Mouse (Mus musculus): ENCODE data around the gene Mgme1. TPM values are rescaled to one million over a fixed set of nuclear protein-coding genes. Genes with fewer than 3 reads are reported as not detected.

Gene Mgme1
- polyA plus RNA-seq, 1 experiment from 2014 or later, result 27.1 TPM

DNA sequence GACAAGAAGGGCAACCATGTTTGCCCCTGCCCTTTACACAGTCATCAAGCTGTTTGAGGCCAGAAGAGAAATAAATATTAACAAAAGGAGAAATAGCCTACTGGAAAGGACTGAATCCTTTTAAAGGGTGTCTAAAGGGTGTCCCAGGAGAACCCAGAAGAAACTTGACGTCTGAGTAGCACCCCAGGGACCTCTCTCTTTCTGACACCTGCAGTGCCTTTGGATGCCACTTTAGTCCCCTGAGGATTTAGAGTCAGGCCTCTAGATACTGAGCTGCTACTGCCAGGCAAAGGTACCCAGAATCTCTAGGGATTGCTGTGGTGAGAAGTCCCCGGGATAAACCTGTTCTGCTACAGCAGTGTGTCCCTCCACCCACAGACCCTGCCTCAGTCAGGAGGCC lies 31.1 kb upstream of the Mgme1 start:
- 67% methylated on average over 2 of the region's 2 CpGs for WGBS

DNA sequence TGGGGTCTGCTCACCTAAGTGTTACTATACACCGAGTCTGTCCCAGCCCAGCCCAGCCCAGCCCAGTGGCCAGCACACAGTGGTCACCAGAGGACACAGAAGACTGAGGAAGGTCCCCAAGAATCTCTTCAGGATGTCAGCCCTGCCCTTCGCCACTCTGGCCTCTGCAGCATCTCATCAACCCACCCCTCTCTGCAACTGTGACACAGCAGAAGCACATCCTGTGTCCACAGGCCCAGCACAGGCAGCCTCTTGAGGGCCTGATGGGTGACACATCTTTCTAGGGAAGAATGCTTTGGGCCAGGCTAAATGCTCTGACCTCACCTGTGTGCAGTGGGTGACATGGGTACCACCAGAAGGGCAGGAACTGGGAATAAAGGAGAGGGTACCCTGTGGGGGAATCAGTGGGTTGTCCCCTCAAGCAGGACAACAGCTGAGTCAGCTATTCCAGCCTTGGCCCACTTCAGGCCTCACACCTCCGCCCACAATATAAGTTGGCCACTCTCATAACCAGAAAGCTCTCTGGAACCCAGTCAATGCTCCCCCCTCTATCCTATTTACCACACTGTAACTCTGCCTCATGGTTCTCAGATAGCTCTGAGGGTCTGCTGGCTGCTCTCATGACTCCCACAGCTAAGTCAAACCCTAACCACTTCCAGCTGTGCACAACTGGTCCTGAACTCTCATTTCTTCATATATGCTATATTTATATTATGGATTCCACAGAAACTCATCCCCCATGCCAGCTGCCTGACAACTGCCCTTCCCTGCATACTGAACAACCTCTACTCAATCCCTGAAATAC lies 30.2 kb upstream of the Mgme1 start:
- Histone ChIP-seq H3K27ac (no peak overlapping the region), H3K27me3 (ENCODE audit: poor library complexity, severe bottlenecking) (no peaks in the 10 kb centered on the region), H3K36me3 (replicated peaks) (no peaks in the 10 kb centered on the region), H3K4me3 (no peak overlapping the region), H3K9me3 (no peaks in the 10 kb centered on the region), H3K4me1 (0 out of 2 replicates have a peak, but pooled peaks cover 4% of the 10 kb centered on the region)
- no peak for DNase-seq (ENCODE audit: extremely low spot score, low spot score)
- WGBS, result 89% methylated on average over 3 of the region's 3 CpGs

More for the DNA sequence above, 31.1 kb upstream of the Mgme1 start:
- 0 out of 2 replicates have a peak, but pooled peaks cover 3% of the 10 kb centered on the region for H3K9me3 ChIP-seq
- H3K27me3 ChIP-seq (ENCODE audit: poor library complexity, severe bottlenecking), result no peaks in the 10 kb centered on the region
- H3K36me3 ChIP-seq (replicated peaks), result no peaks in the 10 kb centered on the region
- H3K4me1 ChIP-seq, result 0 out of 2 replicates have a peak, but pooled peaks cover 3% of the 10 kb centered on the region
- no peak overlapping the region for H3K27ac ChIP-seq
- no peak for DNase-seq (ENCODE audit: extremely low spot score, low spot score)
- no peak overlapping the region for H3K4me3 ChIP-seq

DNA sequence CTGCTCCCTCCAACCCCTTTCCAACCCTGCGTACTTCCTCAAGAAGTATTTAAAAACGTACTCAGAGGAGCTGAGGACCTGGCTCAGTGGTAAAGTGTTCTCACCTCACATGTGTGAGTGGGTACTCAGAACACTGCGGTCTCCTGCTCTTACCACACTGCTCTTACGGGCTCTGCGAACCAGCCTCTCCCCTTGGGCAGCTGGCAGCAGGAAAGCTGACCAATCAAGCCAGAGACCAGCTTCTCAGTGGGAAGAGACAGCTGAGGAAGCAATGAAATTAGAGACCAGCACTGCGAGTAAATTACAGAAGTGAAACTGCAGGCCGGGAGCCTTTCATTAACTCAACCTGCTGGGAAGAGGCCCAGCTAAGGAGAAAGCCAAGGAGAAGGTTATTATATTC lies 25.0 kb upstream of the Mgme1 start:
- no peak for DNase-seq (ENCODE audit: extremely low spot score, low spot score)
- H3K4me3 ChIP-seq, result no peak overlapping the region
- 80% methylated on average over 7 of the region's 7 CpGs for WGBS
- peaks cover 22% of the 10 kb centered on the region for H3K4me1 ChIP-seq
- no peak overlapping the region for H3K27ac ChIP-seq
- H3K27me3 ChIP-seq (ENCODE audit: poor library complexity, severe bottlenecking), result no peaks in the 10 kb centered on the region
- no peaks in the 10 kb centered on the region for H3K9me3 ChIP-seq
- peaks cover 21% of the 10 kb centered on the region for H3K36me3 ChIP-seq (replicated peaks)

DNA sequence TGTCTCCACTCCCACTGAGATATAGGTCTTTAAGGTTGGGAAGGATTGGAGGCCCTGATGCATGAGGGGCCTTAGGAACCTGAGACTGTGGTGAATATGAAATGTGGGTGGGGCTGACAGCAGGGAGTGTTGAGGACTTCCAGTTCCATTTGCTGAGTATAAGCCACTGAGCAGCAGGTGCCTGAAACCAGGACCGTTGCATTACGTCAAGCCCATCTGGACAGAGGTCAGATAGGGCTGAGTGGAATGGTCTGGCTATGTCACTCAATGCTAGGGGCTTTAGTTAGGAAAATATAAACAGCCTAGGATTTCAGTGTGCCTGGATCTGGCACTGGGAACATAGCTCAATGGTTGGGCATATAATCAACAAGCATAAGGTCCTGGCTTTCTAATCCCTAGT lies 24.2 kb upstream of the Mgme1 start:
- H3K4me3 ChIP-seq, result no peak overlapping the region
- H3K9me3 ChIP-seq, result no peaks in the 10 kb centered on the region
- WGBS, result 89% methylated on average over 2 of the region's 2 CpGs
- no peaks in the 10 kb centered on the region for H3K27me3 ChIP-seq (ENCODE audit: poor library complexity, severe bottlenecking)
- peaks cover 22% of the 10 kb centered on the region for H3K4me1 ChIP-seq
- no peak for DNase-seq (ENCODE audit: extremely low spot score, low spot score)
- no peak overlapping the region for H3K27ac ChIP-seq
- H3K36me3 ChIP-seq (replicated peaks), result peaks cover 29% of the 10 kb centered on the region

DNA sequence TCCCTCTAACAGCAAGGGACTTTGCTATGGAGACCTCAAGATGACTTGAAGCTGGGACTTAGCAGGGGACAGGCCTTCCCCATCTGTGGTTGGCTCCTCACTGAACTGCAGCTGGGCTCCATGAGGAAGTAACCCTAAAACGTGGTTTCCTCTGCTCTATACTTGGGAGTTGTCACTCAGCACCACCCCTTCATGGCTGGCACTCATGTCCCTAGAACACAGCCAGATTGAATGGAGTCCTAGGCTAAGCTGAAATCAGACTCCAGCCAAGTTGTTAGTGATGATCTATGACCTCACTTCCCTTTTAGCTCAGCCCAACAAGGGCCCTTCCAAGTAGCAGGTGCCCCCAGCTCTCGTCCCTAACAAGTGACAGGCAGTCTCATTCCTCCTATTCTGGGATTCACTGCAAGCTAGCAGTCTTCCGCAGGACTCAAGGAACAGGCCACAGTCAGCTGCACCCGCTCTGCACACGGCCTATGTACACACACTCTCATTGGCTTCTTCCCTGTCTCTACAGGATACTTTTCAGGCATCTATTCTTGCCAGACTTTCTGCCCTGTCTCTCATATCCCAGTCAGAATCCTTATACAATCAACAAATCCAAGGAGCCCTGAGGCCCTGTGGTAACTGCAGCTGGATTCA lies 23.0 kb upstream of the Mgme1 start:
- Histone ChIP-seq H3K27ac (0 out of 2 replicates have a peak overlapping the region, but pooled peaks have one; percentile 8), H3K27me3 (ENCODE audit: poor library complexity, severe bottlenecking) (no peaks in the 10 kb centered on the region), H3K4me1 (peaks cover 22% of the 10 kb centered on the region), H3K4me3 (no peak overlapping the region), H3K9me3 (no peaks in the 10 kb centered on the region), H3K36me3 (replicated peaks) (peaks cover 39% of the 10 kb centered on the region)
- no peak for DNase-seq (ENCODE audit: extremely low spot score, low spot score)
- 64% methylated on average over 5 of the region's 5 CpGs for WGBS

DNA sequence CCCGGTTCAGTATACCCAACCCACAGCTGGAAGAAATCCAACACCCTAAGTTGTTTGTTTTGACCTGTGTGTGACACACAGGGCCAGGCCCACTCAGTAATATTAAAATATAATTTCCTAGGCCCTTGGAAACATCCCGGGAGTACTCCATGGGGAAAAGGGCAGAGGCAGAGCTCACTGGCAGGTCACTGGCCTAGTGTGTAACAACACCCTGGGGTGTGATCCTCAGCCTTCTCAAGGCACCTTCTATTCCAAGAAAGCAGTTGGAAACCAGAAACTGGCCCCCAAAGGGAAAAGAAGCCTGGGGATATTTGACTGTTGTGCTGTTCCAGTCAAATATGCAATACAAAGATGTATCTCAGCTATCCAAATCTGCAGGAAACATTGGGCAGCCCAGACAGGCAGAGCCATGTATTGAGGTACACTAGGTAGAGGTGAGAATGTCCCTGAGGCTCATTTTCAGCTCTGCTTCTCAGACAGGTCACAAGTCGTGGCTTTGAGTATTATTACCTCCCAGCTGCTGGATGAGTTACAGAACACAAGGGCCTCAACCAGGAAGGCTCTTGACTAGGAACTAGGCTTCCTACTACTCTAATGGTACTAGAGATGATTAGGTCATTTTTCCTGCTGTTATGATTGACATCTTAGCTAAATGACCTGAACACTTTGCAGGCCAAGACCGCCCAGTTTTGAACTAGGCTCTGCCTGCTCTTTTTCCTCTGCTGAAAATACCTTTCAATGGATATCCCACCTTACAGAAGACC lies 21.7 kb upstream of the Mgme1 start:
- H3K36me3 ChIP-seq (replicated peaks), result peaks cover 53% of the 10 kb centered on the region
- 41% methylated on average over 4 of the region's 4 CpGs for WGBS
- no peak overlapping the region for H3K27ac ChIP-seq

DNA sequence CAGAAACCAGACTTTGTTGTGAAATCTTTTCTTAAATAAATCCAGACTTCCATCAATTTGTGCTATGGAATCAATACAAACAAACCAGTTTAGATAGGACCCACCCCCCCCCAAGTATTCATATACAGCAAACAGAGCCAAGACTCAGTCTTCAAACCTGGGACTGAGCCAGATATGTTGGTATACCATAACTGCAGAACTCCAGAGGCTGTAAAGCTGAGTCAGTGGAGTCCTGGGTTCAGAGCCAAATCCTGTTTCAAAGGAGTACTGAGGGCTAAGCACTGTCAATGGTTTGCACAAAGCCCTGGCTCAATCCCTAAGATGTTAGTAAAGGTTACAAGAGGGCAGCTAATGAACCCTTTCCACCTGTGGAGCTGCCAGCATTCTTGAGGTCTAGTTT lies 20.4 kb upstream of the Mgme1 start:
- Histone ChIP-seq H3K4me1 (peaks cover 22% of the 10 kb centered on the region), H3K36me3 (replicated peaks) (peaks cover 66% of the 10 kb centered on the region), H3K27me3 (ENCODE audit: poor library complexity, severe bottlenecking) (no peaks in the 10 kb centered on the region), H3K4me3 (no peak overlapping the region), H3K27ac (no peak overlapping the region), H3K9me3 (no peaks in the 10 kb centered on the region)
- no peak for DNase-seq (ENCODE audit: extremely low spot score, low spot score)

More for the DNA sequence above, 21.7 kb upstream of the Mgme1 start:
- peaks cover 22% of the 10 kb centered on the region for H3K4me1 ChIP-seq
- no peaks in the 10 kb centered on the region for H3K27me3 ChIP-seq (ENCODE audit: poor library complexity, severe bottlenecking)
- H3K9me3 ChIP-seq, result no peaks in the 10 kb centered on the region
- H3K4me3 ChIP-seq, result no peak overlapping the region
- no peak for DNase-seq (ENCODE audit: extremely low spot score, low spot score)

DNA sequence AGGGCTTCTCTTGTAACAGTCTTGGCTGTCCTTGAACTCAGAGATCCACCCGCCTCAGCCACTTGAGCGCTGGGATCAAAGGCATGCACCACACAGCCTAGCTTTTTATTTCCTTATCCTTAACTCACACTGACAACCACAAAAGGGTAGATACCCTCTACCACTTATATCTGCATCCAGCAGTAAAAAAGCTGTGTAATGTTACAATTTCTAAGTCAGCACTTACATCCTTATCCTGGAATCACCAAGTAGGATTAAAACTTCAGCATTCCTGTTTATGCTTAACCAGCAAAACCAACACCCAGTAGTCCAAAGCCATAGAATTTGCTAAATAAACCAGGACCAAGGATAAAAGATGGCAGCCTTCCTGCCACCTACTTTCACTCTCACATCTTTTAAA lies 7.6 kb upstream of the Mgme1 start:
- peaks cover 99% of the 10 kb centered on the region for H3K36me3 ChIP-seq (replicated peaks)
- no peak for DNase-seq (ENCODE audit: extremely low spot score, low spot score)
- H3K27me3 ChIP-seq (ENCODE audit: poor library complexity, severe bottlenecking), result no peaks in the 10 kb centered on the region
- H3K4me1 ChIP-seq, result peaks cover 30% of the 10 kb centered on the region
- no peak overlapping the region for H3K27ac ChIP-seq
- H3K9me3 ChIP-seq, result no peaks in the 10 kb centered on the region
- H3K4me3 ChIP-seq, result no peak overlapping the region
- WGBS, result 92% methylated on average over 2 of the region's 2 CpGs

DNA sequence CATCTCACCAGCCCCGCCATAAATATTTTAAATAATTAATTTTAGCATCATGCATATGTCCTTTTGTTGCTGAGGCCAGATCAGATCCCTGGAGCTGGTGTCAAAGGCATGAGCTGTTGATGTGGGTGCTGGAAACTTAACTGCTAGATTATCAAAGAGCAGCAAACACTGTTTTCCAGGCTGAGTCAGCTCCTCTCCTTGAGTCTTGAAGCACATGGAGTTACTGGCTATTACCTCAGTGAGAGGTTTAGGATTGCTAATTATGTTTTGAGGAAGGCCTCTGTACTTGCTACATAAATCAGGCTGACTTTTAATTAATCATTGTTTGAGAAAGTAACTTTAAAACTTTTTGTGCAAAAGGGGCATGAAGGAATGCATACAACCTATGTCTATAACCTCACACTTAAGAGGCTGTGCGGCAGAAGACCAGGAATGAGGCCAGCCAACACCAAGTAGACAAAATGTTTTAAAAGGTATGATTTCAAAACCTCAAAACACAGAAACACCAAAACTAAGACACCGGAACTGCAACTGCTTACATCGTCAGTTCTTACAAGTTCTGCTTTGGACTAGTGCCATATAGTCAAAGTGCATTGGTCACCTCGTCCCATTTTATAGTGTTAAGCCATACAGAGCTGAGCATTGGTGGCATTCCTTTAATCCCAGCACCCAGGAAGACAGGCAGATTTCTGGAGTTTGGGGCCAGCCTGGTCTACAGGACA lies 5.9 kb upstream of the Mgme1 start:
- DNase-seq (ENCODE audit: extremely low spot score, low spot score), result no peak
- no peak overlapping the region for H3K4me3 ChIP-seq
- H3K27me3 ChIP-seq (ENCODE audit: poor library complexity, severe bottlenecking), result no peaks in the 10 kb centered on the region
- no peaks in the 10 kb centered on the region for H3K9me3 ChIP-seq
- H3K27ac ChIP-seq, result no peak overlapping the region
- peaks cover 45% of the 10 kb centered on the region for H3K4me1 ChIP-seq
- peaks cover 97% of the 10 kb centered on the region for H3K36me3 ChIP-seq (replicated peaks)
- 87% methylated on average over 5 of the region's 5 CpGs for WGBS

DNA sequence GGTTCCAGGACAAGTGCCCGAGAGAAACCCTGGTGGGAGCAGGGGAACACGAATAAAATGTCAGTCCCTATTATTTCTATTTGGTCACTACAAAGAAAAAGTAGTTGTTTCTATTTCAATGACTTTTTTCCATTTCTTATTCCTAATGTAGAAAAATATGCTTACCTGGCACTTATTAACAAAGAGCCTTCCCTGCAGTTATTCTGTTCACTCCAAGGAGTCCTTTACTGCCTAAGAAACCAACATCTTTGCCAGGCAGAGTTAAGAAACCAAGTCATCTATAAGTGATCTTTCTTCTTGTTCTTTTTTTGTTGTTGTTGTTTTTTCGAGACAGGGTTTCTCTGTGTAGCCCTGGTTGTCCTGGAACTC lies 5.4 kb upstream of the Mgme1 start:
- no peaks in the 10 kb centered on the region for H3K9me3 ChIP-seq
- H3K27me3 ChIP-seq (ENCODE audit: poor library complexity, severe bottlenecking), result no peaks in the 10 kb centered on the region
- no peak for DNase-seq (ENCODE audit: extremely low spot score, low spot score)
- H3K27ac ChIP-seq, result no peak overlapping the region
- peaks cover 45% of the 10 kb centered on the region for H3K4me1 ChIP-seq
- 76% methylated on average over 3 of the region's 3 CpGs for WGBS
- peaks cover 92% of the 10 kb centered on the region for H3K36me3 ChIP-seq (replicated peaks)
- no peak overlapping the region for H3K4me3 ChIP-seq

DNA sequence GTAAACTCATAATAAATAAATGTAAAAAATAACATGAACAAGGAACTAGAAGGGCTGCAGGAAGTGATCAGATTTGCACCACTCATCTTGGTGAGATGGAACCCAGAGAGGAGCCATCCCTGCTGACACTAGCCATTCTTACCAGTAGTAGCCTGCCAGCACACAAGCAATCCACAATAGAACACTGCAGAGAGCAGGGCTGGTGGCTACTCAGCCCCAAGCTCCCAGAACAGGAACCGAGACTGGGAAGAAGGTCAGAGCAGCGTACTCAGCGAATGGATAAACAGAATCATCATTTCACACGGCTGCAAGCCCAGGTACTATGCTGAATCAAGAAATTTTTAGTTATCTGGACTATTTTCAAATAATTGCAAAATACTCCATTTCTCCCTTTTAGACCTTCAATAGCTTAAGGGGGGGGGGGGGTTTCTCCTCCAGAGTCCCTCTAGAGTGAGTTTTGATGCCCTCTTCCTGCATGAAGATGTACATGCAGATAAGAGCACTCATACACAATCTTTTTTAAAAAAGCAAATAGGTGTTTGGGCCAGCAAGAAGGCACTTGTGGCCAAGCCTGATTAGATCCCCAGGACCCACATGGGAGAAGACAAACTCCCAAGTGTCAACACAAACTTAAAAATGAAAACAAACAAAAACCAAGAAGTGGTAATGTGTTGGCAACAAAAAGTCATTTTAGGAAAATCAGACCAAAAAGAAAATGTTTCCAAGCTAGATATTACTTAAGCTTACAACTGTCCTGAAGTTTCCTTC lies 4.4 kb upstream of the Mgme1 start:
- Histone ChIP-seq H3K4me3 (peak overlapping the region; percentile 84), H3K27me3 (ENCODE audit: poor library complexity, severe bottlenecking) (no peaks in the 10 kb centered on the region), H3K4me1 (peaks cover 52% of the 10 kb centered on the region), H3K36me3 (replicated peaks) (peaks cover 82% of the 10 kb centered on the region), H3K9me3 (no peaks in the 10 kb centered on the region), H3K27ac (no peak overlapping the region)
- WGBS, result 62% methylated on average over 4 of the region's 4 CpGs
- no peak for DNase-seq (ENCODE audit: extremely low spot score, low spot score)

All from forebrain, embryonic 10.5 days (tissue).